Mouse (Mus musculus): ENCODE data around the gene Ddc.

DNA sequence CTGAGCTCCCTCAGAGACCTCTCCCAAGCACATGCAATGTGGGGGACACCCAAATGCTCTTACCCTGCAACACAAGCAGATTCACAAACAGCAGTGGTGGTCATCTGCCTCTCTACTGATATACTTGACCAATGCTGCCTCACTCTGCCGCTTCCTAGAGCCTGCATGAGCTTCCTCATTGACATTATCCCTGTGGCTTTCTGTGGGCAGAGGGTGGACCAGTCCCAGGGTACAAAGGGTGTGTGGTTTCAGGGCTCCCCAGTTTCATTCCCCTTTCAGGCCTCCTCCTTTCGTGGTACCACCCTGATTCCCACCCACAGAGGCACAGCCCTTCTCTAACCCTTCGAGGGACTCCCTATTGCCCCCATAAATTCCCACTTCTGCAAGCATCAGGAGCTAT is 120.7 kb downstream of the Ddc start:
- TF ChIP-seq CTCF (IDR thresholded peaks at IDR 0.05; ENCODE audit: insufficient read depth, low read length) (no peak), POLR2A (IDR thresholded peaks at IDR 0.05; ENCODE audit: borderline replicate concordance, extremely low read depth, low read depth, low read length) (no peak)

Measured in lung, adult 2 months (tissue).